Mouse (Mus musculus) liver, adult 2 months (tissue): Measurements from ENCODE around the gene Med23. TPM values are rescaled to one million over a fixed set of nuclear protein-coding genes. Genes with fewer than 3 reads are reported as not detected.

Source experiments
- DNase-seq: peaks from one replicate; pipeline ENCODE4 v3.0.0-alpha.2; 2011; ENCODE audit warnings: low read depth, low spot score; ENCODE audit errors: extremely low read depth
- H3K27ac ChIP-seq: fragments of 200-500 bp; replicated peaks from 2 replicates; pipeline ENCODE4 v1.5.1; 2012; ENCODE audit warnings: low read depth, mild to moderate bottlenecking, control low read depth, inconsistent platforms, low read length; ENCODE audit not compliant: insufficient read depth
- H3K27me3 ChIP-seq: fragments of 200-500 bp; 2 replicates; pipeline ENCODE4 v1.6.1; 2012; ENCODE audit warnings: mild to moderate bottlenecking, moderate library complexity, low read length, inconsistent platforms; ENCODE audit not compliant: control insufficient read depth, insufficient read depth
- H3K36me3 ChIP-seq: fragments of 200-500 bp; 2 replicates; pipeline ENCODE4 v1.6.1; 2012; ENCODE audit warnings: low read length, inconsistent platforms; ENCODE audit not compliant: control insufficient read depth, insufficient read depth
- H3K4me1 ChIP-seq: fragments of 200-500 bp; 2 replicates; pipeline ENCODE4 v1.6.1; 2011; ENCODE audit warnings: low read length; ENCODE audit not compliant: control insufficient read depth, insufficient read depth
- H3K4me3 ChIP-seq: fragments of 200-500 bp; 2 replicates; pipeline ENCODE4 v1.5.1; 2011; ENCODE audit warnings: low read depth, mild to moderate bottlenecking, control low read depth, low read length, moderate library complexity; ENCODE audit not compliant: insufficient read depth
- H3K79me2 ChIP-seq: fragments of 200-500 bp; 2 replicates; pipeline ENCODE4 v1.6.1; 2012; ENCODE audit warnings: inconsistent platforms, mild to moderate bottlenecking, low read length, moderate library complexity; ENCODE audit not compliant: control insufficient read depth, insufficient read depth
- H3K9ac ChIP-seq: fragments of 200-500 bp; 2 replicates; pipeline ENCODE4 v1.6.1; 2012; ENCODE audit warnings: low read depth, mild to moderate bottlenecking, control low read depth, inconsistent platforms, low read length
- CTCF ChIP-seq: fragments of 200-500 bp; IDR thresholded peaks from 2 replicates; pipeline ENCODE4 v1.5.1; 2011; ENCODE audit warnings: low read depth, low read length, control low read depth
- POLR2A ChIP-seq: fragments of 200-500 bp; IDR thresholded peaks from 2 replicates; pipeline ENCODE4 v1.6.1; 2011; ENCODE audit warnings: low read length, control low read depth; ENCODE audit not compliant: insufficient read depth; ENCODE audit errors: extremely low read depth
- whole genome bisulfite sequencing: fragments of 180-500 bp; shearing (Covaris S2); methylation state at CpG from one replicate; pipeline ENCODE4 v1.1.7; 2018; 5-methylcytosine and 5-hydroxymethylcytosine counted together
- polyA plus RNA-seq: library from polyadenylated mRNA; depleted of rRNA; stranded (reverse); fragments of >200 nt; gene quantifications from 2 replicates; pipeline ENCODE4 v1.2.3, GENCODE M21; 2012
- total RNA-seq: library from RNA; depleted of rRNA; stranded (reverse); fragments of >200 nt; gene quantifications from 2 replicates; pipeline ENCODE4 v1.2.3, GENCODE M21; 2014

Med23 gene
- total and polyA plus RNA-seq, 2 experiments, result 6.2 to 7.7 TPM

GRCm38 (mm10) chr10:24831377-24832095 is 38.2 kb upstream of the Med23 start:
- 37% methylated on average over 14 of the region's 15 CpGs for WGBS
- H3K27ac ChIP-seq, result peak overlapping the region; percentile 31

GRCm38 (mm10) chr10:24832306-24832705 is 37.5 kb upstream of the Med23 start:
- WGBS, result 64% methylated on average over 9 of the region's 9 CpGs
- Histone ChIP-seq H3K9ac (no peak overlapping the region), H3K27me3 (no peaks in the 10 kb centered on the region), H3K27ac (peak overlapping the region; percentile 69), H3K4me3 (no peak overlapping the region), H3K36me3 (peaks cover 9% of the 10 kb centered on the region; the same call in 1 of the 2 replicates), H3K79me2 (peaks cover 5% of the 10 kb centered on the region; the same call in 1 of the 2 replicates), H3K4me1 (peaks cover 30% of the 10 kb centered on the region)
- TF ChIP-seq POLR2A (no peak), CTCF (no peak)
- peak; percentile 67 for DNase-seq

More at GRCm38 (mm10) chr10:24831377-24832095, 38.2 kb upstream of the Med23 start:
- DNase-seq, result peak; percentile 58
- Histone ChIP-seq H3K27me3 (no peaks in the 10 kb centered on the region), H3K79me2 (peaks cover 5% of the 10 kb centered on the region; the same call in 1 of the 2 replicates), H3K36me3 (peaks cover 9% of the 10 kb centered on the region; the same call in 1 of the 2 replicates), H3K4me1 (peaks cover 28% of the 10 kb centered on the region), H3K9ac (no peak overlapping the region), H3K4me3 (no peak overlapping the region)
- TF ChIP-seq CTCF (no peak), POLR2A (no peak)

GRCm38 (mm10) chr10:24834634-24835371 is 35.0 kb upstream of the Med23 start:
- peaks cover 9% of the 10 kb centered on the region; the same call in 1 of the 2 replicates for H3K79me2 ChIP-seq
- 36% methylated on average over 4 of the region's 4 CpGs for WGBS
- peaks cover 33% of the 10 kb centered on the region for H3K4me1 ChIP-seq
- H3K9ac ChIP-seq, result peak overlapping the region; percentile 21; the same call in 1 of the 2 replicates
- no peak overlapping the region for H3K4me3 ChIP-seq
- H3K36me3 ChIP-seq, result peaks cover 6% of the 10 kb centered on the region
- 0 out of 2 replicates have a peak overlapping the region, but pooled peaks have one; percentile 6 for H3K27ac ChIP-seq
- H3K27me3 ChIP-seq, result no peaks in the 10 kb centered on the region
- TF ChIP-seq CTCF, result no peak
- TF ChIP-seq POLR2A, result no peak
- DNase-seq, result peak; percentile 33

GRCm38 (mm10) chr10:24835702-24836342 is 34.0 kb upstream of the Med23 start:
- Histone ChIP-seq H3K4me1 (peaks cover 38% of the 10 kb centered on the region), H3K4me3 (peak overlapping the region; percentile 49), H3K36me3 (peaks cover 4% of the 10 kb centered on the region), H3K27me3 (no peaks in the 10 kb centered on the region), H3K27ac (peak overlapping the region; percentile 95), H3K9ac (peak overlapping the region; percentile 52), H3K79me2 (peaks cover 11% of the 10 kb centered on the region; the same call in 1 of the 2 replicates)
- no peak for TF ChIP-seq POLR2A
- TF ChIP-seq CTCF, result no peak
- WGBS, result 12% methylated on average over 12 of the region's 12 CpGs
- peak; percentile 93 for DNase-seq

GRCm38 (mm10) chr10:24836366-24837038 is 33.3 kb upstream of the Med23 start:
- H3K27ac ChIP-seq, result peak overlapping the region; percentile 95
- peak overlapping the region; percentile 56 for H3K9ac ChIP-seq
- H3K4me1 ChIP-seq, result peaks cover 41% of the 10 kb centered on the region
- no peak for TF ChIP-seq CTCF
- no peak for TF ChIP-seq POLR2A
- peaks cover 13% of the 10 kb centered on the region; the same call in 1 of the 2 replicates for H3K79me2 ChIP-seq
- 54% methylated on average over 4 of the region's 4 CpGs for WGBS
- H3K4me3 ChIP-seq, result peak overlapping the region; percentile 49; the same call in 1 of the 2 replicates
- H3K27me3 ChIP-seq, result no peaks in the 10 kb centered on the region
- DNase-seq, result no peak
- peaks cover 4% of the 10 kb centered on the region for H3K36me3 ChIP-seq
